Mouse (Mus musculus) heart, adult 18-20 months (tissue): ENCODE measurements around the gene Atxn1. TPM values are rescaled to one million over a fixed set of nuclear protein-coding genes. Genes with fewer than 3 reads are reported as not detected.

Experiments used
- DNase-seq, 2 experiments: peaks; one replicate each; pipeline ENCODE4 v3.0.0; 2021 to 2022; ENCODE audit warnings: mixed read lengths in 1 of 2
- total RNA-seq, 2 experiments: library from RNA; stranded (reverse); gene quantifications; 2 replicates each; pipeline ENCODE4 v1.2.3; 2021

Atxn1 gene
- total RNA-seq, 2 experiments from 2014 or later: 28.5 to 34.3 TPM

- DNase-seq: peak; percentile 93 to 94
Observed at GRCm38 (mm10) chr13:45576185-45576584, 388.6 kb downstream of the Atxn1 start.

DNA sequence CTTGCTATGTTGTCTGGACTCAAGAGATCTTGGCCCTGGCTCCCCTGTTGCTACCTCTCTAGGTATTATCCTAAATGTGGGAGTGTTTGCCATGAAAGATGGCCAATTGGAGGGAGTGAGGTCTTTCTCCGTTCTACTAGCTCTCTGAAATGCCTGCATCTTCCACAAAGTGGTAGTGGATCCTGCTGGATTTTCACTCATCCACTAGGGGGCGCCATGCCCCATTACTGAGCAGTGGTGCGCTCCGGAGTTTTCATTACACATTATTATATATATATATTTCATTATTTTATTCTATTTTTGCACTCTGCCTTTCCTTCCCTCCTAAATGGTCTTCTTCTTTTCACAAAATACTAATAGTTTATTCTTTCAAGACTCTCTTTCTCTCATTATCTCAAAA lies 392.0 kb downstream of the Atxn1 start:
- peak; percentile 49 to 83 for DNase-seq

DNA sequence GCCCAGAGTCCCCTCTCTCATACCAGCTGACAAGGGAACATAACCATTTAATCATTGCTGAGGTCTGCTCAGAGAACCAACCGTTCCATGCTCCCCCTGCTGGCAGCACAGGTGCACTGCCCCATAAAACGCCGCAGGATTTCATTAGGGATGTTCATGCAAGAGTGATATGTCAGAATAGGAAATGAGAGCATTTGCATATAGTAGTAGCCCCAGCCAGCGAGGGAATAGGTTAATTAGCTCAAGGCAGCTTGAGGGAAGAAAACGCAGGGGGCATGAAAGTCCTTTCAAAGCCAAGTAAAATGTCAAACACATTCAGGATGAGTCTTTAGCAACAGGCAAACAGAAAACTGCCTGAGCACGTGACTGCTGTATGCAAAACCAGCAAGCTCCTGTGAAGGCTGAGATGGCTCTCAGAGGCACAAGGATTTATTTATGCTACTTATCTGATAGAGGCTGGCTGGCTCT lies 393.0 kb downstream of the Atxn1 start:
- peak; percentile 68 to 89 for DNase-seq

GRCm38 (mm10) chr13:45569932-45570331 lies 394.9 kb downstream of the Atxn1 start:
- DNase-seq: peak; percentile 42 to 47

GRCm38 (mm10) chr13:45564946-45565345 lies 399.9 kb downstream of the Atxn1 start:
- DNase-seq: no peak

- DNase-seq: no peak
Observed at GRCm38 (mm10) chr13:45562011-45562410, 402.8 kb downstream of the Atxn1 start.

- no peak for DNase-seq
Observed at GRCm38 (mm10) chr13:45560543-45560942, 404.3 kb downstream of the Atxn1 start.

DNA sequence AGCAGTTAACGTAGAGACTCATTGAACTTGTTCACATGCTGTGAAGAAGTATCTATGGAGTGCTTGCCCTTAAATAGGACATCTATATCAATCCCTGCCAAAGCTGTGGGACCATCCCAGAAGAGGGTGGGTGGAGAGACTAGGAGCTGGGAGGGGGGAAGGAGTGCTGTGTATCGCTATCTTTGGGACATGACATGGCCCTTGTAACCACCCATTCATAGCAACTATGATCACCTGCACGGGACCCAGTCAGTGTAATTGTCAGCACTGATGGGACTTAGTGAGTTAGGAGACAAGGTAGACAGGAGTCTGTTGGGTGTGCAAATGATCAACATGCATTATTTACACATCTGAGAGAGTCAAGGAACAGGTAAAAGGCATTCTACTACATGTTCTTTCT lies 405.6 kb downstream of the Atxn1 start:
- DNase-seq: no peak

- DNase-seq: no peak
Observed at GRCm38 (mm10) chr13:45558367-45558766, 406.4 kb downstream of the Atxn1 start.

DNA sequence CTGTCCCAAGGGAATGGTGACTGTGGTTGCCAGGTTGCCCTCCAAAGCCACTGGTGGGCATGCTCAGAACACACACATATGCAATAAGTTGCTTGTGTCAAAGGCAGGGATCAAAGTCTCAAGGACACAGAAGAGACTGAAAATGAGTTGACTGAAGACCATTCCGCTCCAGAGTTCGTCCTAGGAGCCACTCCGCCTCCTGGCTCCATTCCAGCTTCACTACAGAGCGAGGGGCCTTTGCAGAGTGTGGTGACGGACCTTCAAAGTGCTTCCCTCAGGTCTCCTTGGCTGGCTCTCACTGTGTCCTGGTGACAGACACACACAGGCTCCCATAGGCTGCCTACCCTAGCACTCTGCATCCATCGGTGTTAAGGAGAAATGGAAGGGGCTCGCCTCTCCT lies 411.1 kb downstream of the Atxn1 start:
- no peak for DNase-seq

- DNase-seq: no peak
Observed at GRCm38 (mm10) chr13:45547549-45547948, 417.3 kb downstream of the Atxn1 start.

- no peak for DNase-seq
Observed at GRCm38 (mm10) chr13:45546946-45547345, 417.9 kb downstream of the Atxn1 start.

DNA sequence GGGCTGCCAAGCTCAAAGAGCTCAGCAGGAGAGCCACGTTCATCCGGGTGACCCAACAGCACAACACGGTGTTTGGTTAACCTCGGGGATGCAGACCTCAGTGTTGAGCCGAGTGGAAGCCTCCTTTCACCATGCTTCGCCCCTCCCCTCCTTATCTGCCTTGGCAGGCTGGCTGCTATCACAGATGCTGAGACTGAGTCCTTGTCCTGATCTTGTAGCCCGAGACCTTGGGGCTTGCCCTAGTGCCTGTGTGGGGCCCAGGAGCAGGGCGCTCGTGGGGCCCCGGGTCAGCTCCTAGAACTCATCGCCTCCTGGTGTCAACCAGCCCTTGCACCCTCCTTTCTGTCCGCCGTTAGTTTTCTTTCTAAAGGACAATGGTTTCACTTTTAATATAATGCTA lies 418.8 kb downstream of the Atxn1 start:
- DNase-seq: no peak

DNA sequence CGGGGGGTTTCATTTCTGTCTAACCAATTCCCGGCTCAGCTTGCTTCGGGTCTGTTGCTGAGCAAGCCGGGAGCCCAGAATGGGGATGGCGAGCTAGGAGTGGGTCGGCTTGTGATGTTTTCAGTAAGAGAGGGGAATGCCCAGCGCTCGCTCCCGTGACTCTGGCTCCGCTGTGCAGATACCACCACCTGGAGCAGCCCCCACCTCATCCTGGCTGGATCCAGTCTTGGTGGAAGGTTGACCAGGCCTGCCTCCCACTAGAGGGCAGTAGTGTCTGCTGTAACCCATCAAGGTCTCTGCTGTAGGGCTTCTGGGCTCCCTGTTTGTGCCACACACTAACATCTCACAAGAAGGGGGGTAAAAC lies 425.6 kb downstream of the Atxn1 start:
- DNase-seq: peak; percentile 72 to 86

DNA sequence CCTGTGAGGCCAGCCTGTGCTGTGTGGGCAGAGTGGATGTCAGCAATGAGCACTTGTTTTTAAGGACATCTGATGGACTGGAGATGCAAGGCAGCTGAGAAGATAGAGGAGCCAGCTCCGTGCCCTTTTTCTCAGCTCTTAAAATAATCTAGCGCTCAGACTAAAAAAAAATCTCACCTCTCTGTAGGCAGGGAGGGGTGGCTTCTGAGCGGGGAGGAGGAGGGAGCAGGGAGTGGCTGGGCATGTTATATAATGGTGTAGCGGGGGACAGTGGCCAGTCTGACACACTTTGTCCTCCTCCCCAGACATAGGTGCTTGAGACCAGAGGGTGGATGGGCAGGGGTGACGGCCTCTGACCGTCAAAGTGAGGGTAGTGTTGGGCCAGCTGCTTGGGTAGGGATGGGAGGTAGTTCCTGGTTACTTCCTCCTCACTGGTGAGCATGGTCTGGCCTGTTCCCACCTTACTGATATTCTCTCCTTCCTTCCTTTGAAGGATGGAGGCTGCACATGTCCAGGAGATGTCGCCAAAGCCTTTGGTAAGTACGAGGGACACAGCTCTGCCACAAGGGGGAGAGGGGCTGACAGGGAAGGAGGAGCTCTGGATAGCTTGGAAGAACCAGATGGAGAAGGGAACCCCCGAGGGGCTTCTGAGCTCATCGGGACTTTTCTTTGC lies 426.1 kb downstream of the Atxn1 start:
- DNase-seq: peak; percentile 68 to 75

- no peak for DNase-seq
Observed at GRCm38 (mm10) chr13:45538091-45538490, 426.7 kb downstream of the Atxn1 start.

- DNase-seq: peak; percentile 76 to 80
Observed at GRCm38 (mm10) chr13:45537110-45537509, 427.7 kb downstream of the Atxn1 start.

- DNase-seq: peak in 1 of 2 experiments; percentile 33
Observed at GRCm38 (mm10) chr13:45535731-45536453, 428.9 kb downstream of the Atxn1 start.

DNA sequence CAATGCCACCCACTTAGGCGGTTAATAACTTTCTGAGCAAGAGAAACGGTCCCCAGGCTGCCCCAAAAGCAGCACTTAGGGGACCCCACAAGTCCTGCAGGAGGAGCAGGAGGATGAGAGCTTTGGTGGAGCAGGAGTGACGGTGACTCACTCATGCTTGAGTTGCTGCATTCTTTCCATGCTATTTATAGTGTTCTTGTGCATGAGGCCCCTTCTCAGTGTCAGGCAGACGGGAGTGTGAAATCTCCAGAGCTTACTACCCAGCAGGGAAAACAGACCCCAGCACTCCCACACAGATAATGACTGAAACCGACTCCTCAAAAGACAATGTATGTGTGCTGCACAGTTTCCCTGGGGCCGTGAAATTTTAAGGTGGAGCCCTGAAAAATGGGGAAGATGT lies 434.1 kb downstream of the Atxn1 start:
- peak in 1 of 2 experiments; percentile 50 for DNase-seq

- peak in 1 of 2 experiments; percentile 26 for DNase-seq
Observed at GRCm38 (mm10) chr13:45528787-45529186, 436.0 kb downstream of the Atxn1 start.

GRCm38 (mm10) chr13:45527232-45527964 lies 437.4 kb downstream of the Atxn1 start:
- DNase-seq: no peak

GRCm38 (mm10) chr13:45526230-45526629 lies 438.6 kb downstream of the Atxn1 start:
- no peak for DNase-seq
